Mouse (Mus musculus): ENCODE results near the gene Upp2. TPM values are rescaled to one million over a fixed set of nuclear protein-coding genes. Genes with fewer than 3 reads are reported as not detected.

Gene Upp2
- total and polyA plus RNA-seq, 3 experiments = 0.66 TPM; not detected in 2

GRCm38 (mm10) chr2:58567866-58568719 is 995 bp downstream of the Upp2 start:
- DNase-seq (ENCODE audit: low spot score) (no peak), ATAC-seq (ENCODE audit: extremely low read depth, insufficient number of reproducible peaks, low FRiP score, poor library complexity, severe bottlenecking) (no peak)
- H3K27me3 ChIP-seq (ENCODE audit: insufficient read depth, low read length) = no peaks in the 10 kb centered on the region
- TF ChIP-seq POLR2AphosphoS5 (IDR thresholded peaks at IDR 0.05; ENCODE audit: insufficient replicate concordance, low read depth, low read length) (no peak), GATA1 (IDR thresholded peaks at IDR 0.05; ENCODE audit: borderline replicate concordance, low read length) (no peak), TAL1 (conservative IDR thresholded peaks at IDR 0.05; ENCODE audit: low read depth, low read length) (no peak)
- no peaks in the 10 kb centered on the region for H3K36me3 ChIP-seq (replicated peaks)
- H3K4me1 ChIP-seq (ENCODE audit: insufficient read depth, low read depth, low read length) = no peaks in the 10 kb centered on the region
- no peak overlapping the region for H3K4me3 ChIP-seq (ENCODE audit: low read depth, low read length)
- peaks cover 56% of the 10 kb centered on the region for H3K9me3 ChIP-seq (replicated peaks)

GRCm38 (mm10) chr2:58568841-58569645 is 1.9 kb downstream of the Upp2 start:
- ATAC-seq (ENCODE audit: extremely low read depth, insufficient number of reproducible peaks, low FRiP score, poor library complexity, severe bottlenecking) = no peak
- no peak for DNase-seq (ENCODE audit: low spot score)

GRCm38 (mm10) chr2:58574167-58574566 is 7.1 kb downstream of the Upp2 start:
- Histone ChIP-seq H3K4me3 (ENCODE audit: low read depth, low read length) (no peak overlapping the region), H3K4me1 (ENCODE audit: insufficient read depth, low read depth, low read length) (no peaks in the 10 kb centered on the region), H3K36me3 (replicated peaks) (no peaks in the 10 kb centered on the region), H3K9me3 (replicated peaks) (peaks cover 11% of the 10 kb centered on the region), H3K27me3 (ENCODE audit: insufficient read depth, low read length) (no peaks in the 10 kb centered on the region)
- ATAC-seq (ENCODE audit: extremely low read depth, insufficient number of reproducible peaks, low FRiP score, poor library complexity, severe bottlenecking) = no peak
- TF ChIP-seq GATA2 (IDR thresholded peaks at IDR 0.05; ENCODE audit: borderline replicate concordance, low read depth, low read length) = no peak
- no peak for TF ChIP-seq GATA1 (IDR thresholded peaks at IDR 0.05; ENCODE audit: borderline replicate concordance, low read length)
- no peak for TF ChIP-seq CTCF (IDR thresholded peaks at IDR 0.05; ENCODE audit: low read depth, low read length)
- no peak for TF ChIP-seq TAL1 (conservative IDR thresholded peaks at IDR 0.05; ENCODE audit: low read depth, low read length)
- no peak for TF ChIP-seq POLR2AphosphoS5 (IDR thresholded peaks at IDR 0.05; ENCODE audit: insufficient replicate concordance, low read depth, low read length)
- DNase-seq (ENCODE audit: low spot score) = no peak

More at GRCm38 (mm10) chr2:58568841-58569645, 1.9 kb downstream of the Upp2 start:
- Histone ChIP-seq H3K36me3 (replicated peaks) (no peaks in the 10 kb centered on the region), H3K9me3 (replicated peaks) (peaks cover 48% of the 10 kb centered on the region), H3K4me1 (ENCODE audit: insufficient read depth, low read depth, low read length) (no peaks in the 10 kb centered on the region), H3K4me3 (ENCODE audit: low read depth, low read length) (no peak overlapping the region), H3K27me3 (ENCODE audit: insufficient read depth, low read length) (no peaks in the 10 kb centered on the region)
- TF ChIP-seq GATA1 (IDR thresholded peaks at IDR 0.05; ENCODE audit: borderline replicate concordance, low read length) = no peak
- no peak for TF ChIP-seq TAL1 (conservative IDR thresholded peaks at IDR 0.05; ENCODE audit: low read depth, low read length)
- no peak for TF ChIP-seq CTCF (IDR thresholded peaks at IDR 0.05; ENCODE audit: low read depth, low read length)
- TF ChIP-seq POLR2AphosphoS5 (IDR thresholded peaks at IDR 0.05; ENCODE audit: insufficient replicate concordance, low read depth, low read length) = no peak

- Histone ChIP-seq H3K4me1 (ENCODE audit: insufficient read depth, low read depth, low read length) (no peaks in the 10 kb centered on the region), H3K9me3 (replicated peaks) (peaks cover 43% of the 10 kb centered on the region), H3K27me3 (ENCODE audit: insufficient read depth, low read length) (no peaks in the 10 kb centered on the region), H3K4me3 (ENCODE audit: low read depth, low read length) (no peak overlapping the region), H3K36me3 (replicated peaks) (no peaks in the 10 kb centered on the region)
- no peak for TF ChIP-seq POLR2AphosphoS5 (IDR thresholded peaks at IDR 0.05; ENCODE audit: insufficient replicate concordance, low read depth, low read length)
- no peak for TF ChIP-seq TAL1 (conservative IDR thresholded peaks at IDR 0.05; ENCODE audit: low read depth, low read length)
- TF ChIP-seq GATA1 (IDR thresholded peaks at IDR 0.05; ENCODE audit: borderline replicate concordance, low read length) = no peak
- TF ChIP-seq GATA2 (IDR thresholded peaks at IDR 0.05; ENCODE audit: borderline replicate concordance, low read depth, low read length) = no peak
- TF ChIP-seq CTCF (IDR thresholded peaks at IDR 0.05; ENCODE audit: low read depth, low read length) = no peak
- ATAC-seq (ENCODE audit: extremely low read depth, insufficient number of reproducible peaks, low FRiP score, poor library complexity, severe bottlenecking) (no peak), DNase-seq (ENCODE audit: low spot score) (no peak)
These were observed 19.2 kb downstream of the Upp2 start for GRCm38 (mm10) chr2:58586311-58586710.

GRCm38 (mm10) chr2:58589637-58590036 is 22.5 kb downstream of the Upp2 start:
- no peaks in the 10 kb centered on the region for H3K4me1 ChIP-seq (ENCODE audit: insufficient read depth, low read depth, low read length)
- peaks cover 37% of the 10 kb centered on the region for H3K9me3 ChIP-seq (replicated peaks)
- DNase-seq (ENCODE audit: low spot score) (no peak), ATAC-seq (ENCODE audit: extremely low read depth, insufficient number of reproducible peaks, low FRiP score, poor library complexity, severe bottlenecking) (no peak)
- no peak overlapping the region for H3K4me3 ChIP-seq (ENCODE audit: low read depth, low read length)
- TF ChIP-seq POLR2AphosphoS5 (IDR thresholded peaks at IDR 0.05; ENCODE audit: insufficient replicate concordance, low read depth, low read length) = no peak
- no peak for TF ChIP-seq GATA2 (IDR thresholded peaks at IDR 0.05; ENCODE audit: borderline replicate concordance, low read depth, low read length)
- TF ChIP-seq CTCF (IDR thresholded peaks at IDR 0.05; ENCODE audit: low read depth, low read length) = no peak
- no peak for TF ChIP-seq TAL1 (conservative IDR thresholded peaks at IDR 0.05; ENCODE audit: low read depth, low read length)
- no peak for TF ChIP-seq GATA1 (IDR thresholded peaks at IDR 0.05; ENCODE audit: borderline replicate concordance, low read length)
- H3K36me3 ChIP-seq (replicated peaks) = no peaks in the 10 kb centered on the region
- H3K27me3 ChIP-seq (ENCODE audit: insufficient read depth, low read length) = no peaks in the 10 kb centered on the region

GRCm38 (mm10) chr2:58590055-58590454 is 23.0 kb downstream of the Upp2 start:
- peaks cover 42% of the 10 kb centered on the region for H3K9me3 ChIP-seq (replicated peaks)
- no peak for TF ChIP-seq POLR2AphosphoS5 (IDR thresholded peaks at IDR 0.05; ENCODE audit: insufficient replicate concordance, low read depth, low read length)
- H3K27me3 ChIP-seq (ENCODE audit: insufficient read depth, low read length) = no peaks in the 10 kb centered on the region
- DNase-seq (ENCODE audit: low spot score) (no peak), ATAC-seq (ENCODE audit: extremely low read depth, insufficient number of reproducible peaks, low FRiP score, poor library complexity, severe bottlenecking) (no peak)
- H3K4me3 ChIP-seq (ENCODE audit: low read depth, low read length) = no peak overlapping the region
- H3K36me3 ChIP-seq (replicated peaks) = no peaks in the 10 kb centered on the region
- H3K4me1 ChIP-seq (ENCODE audit: insufficient read depth, low read depth, low read length) = no peaks in the 10 kb centered on the region
